ENCODE assay signal across 24 mouse cellular contexts in the genomic region with DNA sequence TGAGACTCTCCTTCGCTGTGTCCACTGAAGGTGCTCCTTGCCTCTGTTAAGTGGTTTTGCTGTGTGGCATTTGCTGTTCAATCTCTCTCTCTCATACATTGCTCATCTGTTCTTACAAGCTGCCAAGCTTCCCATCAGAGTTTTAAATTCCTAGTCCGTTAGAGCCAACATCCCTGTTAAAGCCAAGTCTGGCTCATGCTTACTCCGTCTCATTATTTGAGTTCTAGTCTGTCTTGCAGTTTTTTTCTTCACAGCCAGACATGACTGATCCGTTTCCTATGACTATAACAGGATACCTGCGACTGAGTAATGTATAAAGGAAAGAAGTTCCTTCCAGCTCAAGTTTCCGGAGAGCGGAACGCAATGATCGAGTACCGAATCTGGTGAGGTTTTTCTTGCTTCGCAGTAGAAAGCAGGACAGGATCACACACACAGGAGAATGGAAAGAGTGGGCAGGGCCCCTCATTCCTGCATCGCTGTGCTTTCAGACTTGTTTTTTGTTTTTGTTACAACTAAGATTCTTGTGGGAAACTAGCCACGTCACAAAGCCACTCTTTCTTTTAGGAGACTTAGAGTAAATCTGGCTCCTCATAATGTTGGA. TPM values are rescaled to one million over a fixed set of nuclear protein-coding genes. Genes with fewer than 3 reads are reported as not detected.
DNase-seq lines count a peak whose midpoint lies in the region; ATAC-seq and TF ChIP-seq lines count a peak whose summit lies in the region.
"Had no signal": no experiment of that assay in that cellular context is flagged by ENCODE, and none has a peak within 500 bp of the region (broad histone marks: within the 10 kb centered on the region; RNA-seq: fewer than 3 reads in every experiment).

No protein-coding gene starts in this region.

- H3K4me3 ChIP-seq in heart, embryonic 10.5 days = no peak overlapping the region
- H3K4me3 ChIP-seq in heart, postnatal 0 days (ENCODE audit: low read depth, low read length) = no peak overlapping the region
- H3K4me3 ChIP-seq: forebrain, embryonic 15.5 days; hindbrain, embryonic 10.5 days; liver, embryonic 13.5 days; neural tube, embryonic 15.5 days had no signal

- DNase-seq in heart, embryonic 10.5 days (ENCODE audit: low spot score) = no peak
- no peak for DNase-seq in heart, adult 9 months (ENCODE audit: low spot score in 2 of 2)
- DNase-seq in heart, postnatal 0 days (ENCODE audit: low spot score) = no peak
- no peak for DNase-seq in heart, postnatal 36 days
- DNase-seq in brain, adult 2 months (ENCODE audit: low read depth, low spot score) = peak; percentile 53
- DNase-seq in naive thymus-derived CD4-positive, alpha-beta T cell, adult 2 months (ENCODE audit: low read depth) = peak; percentile 57
- DNase-seq in adrenal gland, postnatal 36 days = no peak
- DNase-seq: adrenal gland, adult 8-10 months; B cell, adult 2 months; cerebellum, adult 9-10 months; kidney, adult 9 months; kidney, postnatal 36 days; liver, embryonic 13.5 days; lung, adult 2 months; lung, postnatal 14 days had no signal

- TF ChIP-seq CTCF in heart, postnatal 0 days (IDR thresholded peaks at IDR 0.05; ENCODE audit: low read depth) = no peak

- no peak for TF ChIP-seq EP300 in heart, postnatal 0 days (IDR thresholded peaks at IDR 0.05; ENCODE audit: low read depth)

- H3K9ac ChIP-seq in heart, postnatal 0 days (replicated peaks; ENCODE audit: low read depth, low read length) = no peak overlapping the region
- H3K9ac ChIP-seq: forebrain, embryonic 15.5 days; liver, embryonic 13.5 days; neural tube, embryonic 15.5 days had no signal

- H3K27ac ChIP-seq in heart, embryonic 10.5 days = peak overlapping the region; percentile 73
- H3K27ac ChIP-seq in heart, postnatal 0 days (ENCODE audit: low read depth) = peak overlapping the region; percentile 80
- H3K27ac ChIP-seq: forebrain, embryonic 15.5 days; hindbrain, embryonic 10.5 days; liver, embryonic 13.5 days; neural tube, embryonic 15.5 days; stomach, postnatal 0 days had no signal

- intact Hi-C loops in heart, postnatal 36 days (cut with DNase I) = no loop called here

- no peaks in the 10 kb centered on the region for H3K9me3 ChIP-seq in heart, embryonic 10.5 days
- no peaks in the 10 kb centered on the region for H3K9me3 ChIP-seq in heart, postnatal 0 days (replicated peaks; ENCODE audit: control insufficient read depth, low read length)
- H3K9me3 ChIP-seq: forebrain, embryonic 15.5 days; hindbrain, embryonic 10.5 days; liver, embryonic 13.5 days; neural tube, embryonic 15.5 days had no signal

- no peak for ATAC-seq in heart, postnatal 0 days (ENCODE audit: insufficient read depth, low read depth)
- ATAC-seq: forebrain, embryonic 15.5 days; hindbrain, embryonic 16.5 days; intestine, embryonic 16.5 days had no signal

- no peaks in the 10 kb centered on the region for H3K36me3 ChIP-seq in heart, embryonic 10.5 days
- no peaks in the 10 kb centered on the region for H3K36me3 ChIP-seq in heart, postnatal 0 days (replicated peaks; ENCODE audit: control insufficient read depth, insufficient read depth, low read length)
- H3K36me3 ChIP-seq: forebrain, embryonic 15.5 days; hindbrain, embryonic 10.5 days; liver, embryonic 13.5 days; neural tube, embryonic 15.5 days had no signal

- H3K4me2 ChIP-seq in heart, postnatal 0 days (ENCODE audit: low read depth, low read length) = no peak overlapping the region
- H3K4me2 ChIP-seq: forebrain, embryonic 15.5 days; liver, embryonic 13.5 days; midbrain, embryonic 11.5 days; neural tube, embryonic 15.5 days had no signal

- H3K4me1 ChIP-seq in heart, embryonic 10.5 days = peaks cover 14% of the 10 kb centered on the region
- peaks cover 26% of the 10 kb centered on the region; the same call in 1 of the 2 replicates for H3K4me1 ChIP-seq in heart, postnatal 0 days (ENCODE audit: control insufficient read depth, insufficient read depth)
- H3K4me1 ChIP-seq: liver, embryonic 13.5 days had no signal

- 86% methylated on average over 13 of the region's 13 CpGs for whole genome bisulfite sequencing in heart, embryonic 10.5 days
- WGBS in heart, postnatal 0 days = 88% methylated on average over 13 of the region's 13 CpGs

- no peaks in the 10 kb centered on the region for H3K27me3 ChIP-seq in heart, embryonic 10.5 days (ENCODE audit: insufficient read depth, poor library complexity, severe bottlenecking)
- H3K27me3 ChIP-seq in heart, postnatal 0 days (ENCODE audit: control insufficient read depth, insufficient read depth, low read length) = no peaks in the 10 kb centered on the region
- H3K27me3 ChIP-seq: forebrain, embryonic 15.5 days; liver, embryonic 13.5 days; neural tube, embryonic 15.5 days had no signal

RNA-seq across cellular contexts. Expression of a gene that starts 30.1 kb away (rescaled TPM):
- 2.4 and 3.9 TPM in 2 replicates for polyA plus RNA-seq in heart, embryonic 10.5 days (2016; fragmentation: Nextera tagmentation; extraction: Ambion mirVana)
- total RNA-seq in heart, postnatal 0 days (2014; rRNA removed; ENCODE audit: low replicate concordance) = 40.1 and 43.3 TPM in 2 replicates
- 2.2 TPM in 2 replicates for polyA plus RNA-seq in heart, postnatal 0 days (2015; fragmentation: Nextera tagmentation; extraction: Ambion mirVana)
- 10 to 100 TPM; 14.1 to 16.5 TPM for total RNA-seq in heart, postnatal 36 days (2021)
- 10 to 100 TPM; 31.9 to 36.0 TPM for total RNA-seq in adrenal gland, postnatal 36 days (2021)

RNA-seq across cellular contexts. Expression of a gene that starts 34.6 kb away (rescaled TPM):
- polyA plus RNA-seq in heart, embryonic 10.5 days (2016; fragmentation: Nextera tagmentation; extraction: Ambion mirVana) = 6.7 and 8.0 TPM in 2 replicates
- 5.3 and 5.5 TPM in 2 replicates for total RNA-seq in heart, postnatal 0 days (2014; rRNA removed; ENCODE audit: low replicate concordance)
- polyA plus RNA-seq in heart, postnatal 0 days (2015; fragmentation: Nextera tagmentation; extraction: Ambion mirVana) = 4.2 and 4.3 TPM in 2 replicates
- total RNA-seq in heart, postnatal 36 days (2021) = 1 to 10 TPM; 2.3 to 5.3 TPM
- total RNA-seq in adrenal gland, postnatal 36 days (2021) = 1 to 10 TPM; 1.4 to 2.7 TPM
- total RNA-seq: megakaryocyte progenitor cell, adult 5-6 weeks had no signal
- polyA plus RNA-seq: activated CD4-positive, CD25-positive, alpha-beta regulatory T cell, adult 4 months had no signal

Comparison
In these comparisons a context has a peak if more than half of its experiments do, and no peak if none do; other contexts are left out.
1. DNase-seq: peak in brain, adult 2 months (single experiment) and naive thymus-derived CD4-positive, alpha-beta T cell, adult 2 months (single experiment); none in heart, embryonic 10.5 days (single experiment), heart, adult 9 months (0 of 2), heart, postnatal 0 days (single experiment), heart, postnatal 36 days (0 of 2) and adrenal gland, postnatal 36 days (0 of 2).